Mouse (Mus musculus) lung, adult 2 months (tissue): ENCODE results near the gene 2210016F16Rik.

Source experiments
- CTCF ChIP-seq: fragments of 200-500 bp; IDR thresholded peaks from 2 replicates; pipeline ENCODE4 v1.5.1; 2011; ENCODE audit warnings: mild to moderate bottlenecking, low read length, control low read depth; ENCODE audit not compliant: insufficient read depth
- POLR2A ChIP-seq: fragments of 200-500 bp; IDR thresholded peaks from 2 replicates; pipeline ENCODE4 v1.6.1; 2011; ENCODE audit warnings: low read depth, mild to moderate bottlenecking, control low read depth, low read length, borderline replicate concordance; ENCODE audit errors: extremely low read depth

- TF ChIP-seq CTCF (no peak), POLR2A (no peak)
Observed at GRCm38 (mm10) chr13:58415374-58415773, 30.3 kb upstream of the 2210016F16Rik start.
